Comparison of ENCODE assay signal across 10 mouse cellular contexts in the genomic region with DNA sequence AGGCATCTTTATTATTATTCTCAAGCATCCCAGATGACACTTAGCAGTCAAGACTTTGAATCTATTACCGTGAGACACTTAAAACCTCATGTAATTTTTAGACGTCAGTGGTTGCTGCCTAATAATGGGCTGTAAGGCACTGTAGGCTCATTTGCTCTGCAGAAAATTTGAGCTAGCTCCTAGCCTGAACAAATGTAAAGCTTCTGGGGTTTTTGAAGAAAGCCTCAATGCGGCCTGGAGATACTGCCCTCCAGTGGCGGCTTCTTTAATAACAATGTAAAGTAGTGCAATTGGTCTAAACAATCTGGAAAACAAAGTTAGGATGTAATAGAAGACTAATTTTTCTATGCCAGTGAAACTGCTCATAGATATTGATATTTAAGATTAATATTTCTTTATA.
DNase-seq lines count a peak whose midpoint lies in the region; ATAC-seq and TF ChIP-seq lines count a peak whose summit lies in the region.
"Had no signal": no experiment of that assay in that cellular context is flagged by ENCODE, and none has a peak within 500 bp of the region (broad histone marks: within the 10 kb centered on the region; RNA-seq: fewer than 3 reads in every experiment).

No protein-coding gene starts in this region.

- H3K27ac ChIP-seq in hindbrain, embryonic 10.5 days, result no peak overlapping the region
- H3K27ac ChIP-seq in hindbrain, embryonic 13.5 days, result no peak overlapping the region
- H3K27ac ChIP-seq in embryonic facial prominence, embryonic 11.5 days (replicated peaks; ENCODE audit: low read depth, low read length), result no peak overlapping the region
- no peak overlapping the region for H3K27ac ChIP-seq in limb, embryonic 11.5 days (replicated peaks; ENCODE audit: low read depth, low read length)
- H3K27ac ChIP-seq in liver, postnatal 0 days (ENCODE audit: low read depth), result no peak overlapping the region
- H3K27ac ChIP-seq: embryonic facial prominence, embryonic 15.5 days; midbrain, embryonic 12.5 days had no signal

- no peak for TF ChIP-seq CTCF in liver, postnatal 0 days (IDR thresholded peaks at IDR 0.05; ENCODE audit: low read depth)

- no peak overlapping the region for H3K4me3 ChIP-seq in hindbrain, embryonic 10.5 days
- no peak overlapping the region for H3K4me3 ChIP-seq in hindbrain, embryonic 13.5 days
- H3K4me3 ChIP-seq in embryonic facial prominence, embryonic 11.5 days (ENCODE audit: low read depth, low read length), result no peak overlapping the region
- H3K4me3 ChIP-seq in limb, embryonic 11.5 days (ENCODE audit: low read depth, low read length), result no peak overlapping the region
- no peak overlapping the region for H3K4me3 ChIP-seq in liver, postnatal 0 days (ENCODE audit: low read depth, low read length)
- H3K4me3 ChIP-seq: embryonic facial prominence, embryonic 15.5 days; midbrain, embryonic 12.5 days had no signal

- WGBS in hindbrain, embryonic 10.5 days, result 19% methylated on average over 4 of the region's 4 CpGs
- 17% methylated on average over 4 of the region's 4 CpGs for WGBS in hindbrain, embryonic 13.5 days
- 16% methylated on average over 4 of the region's 4 CpGs for WGBS in embryonic facial prominence, embryonic 11.5 days
- 13% methylated on average over 4 of the region's 4 CpGs for WGBS in limb, embryonic 11.5 days
- 17% methylated on average over 4 of the region's 4 CpGs for WGBS in liver, postnatal 0 days (ENCODE audit: insufficient replicate concordance)

- intact Hi-C loops in gastrocnemius, postnatal 36 days (cut with DNase I), result no loop called here

- no peak for TF ChIP-seq EP300 in liver, postnatal 0 days (IDR thresholded peaks at IDR 0.05; ENCODE audit: low read depth)

- ATAC-seq in hindbrain, embryonic 13.5 days (ENCODE audit: low FRiP score), result no peak
- ATAC-seq in embryonic facial prominence, embryonic 11.5 days (replicated peaks; ENCODE audit: insufficient number of reproducible peaks, low FRiP score, low TSS enrichment, low read depth), result no peak
- ATAC-seq in limb, embryonic 11.5 days (ENCODE audit: insufficient number of reproducible peaks, low FRiP score, low TSS enrichment, low read depth), result no peak
- ATAC-seq in liver, postnatal 0 days, result no peak

- no peak overlapping the region for H3K9ac ChIP-seq in hindbrain, embryonic 13.5 days
- no peak overlapping the region for H3K9ac ChIP-seq in embryonic facial prominence, embryonic 11.5 days (replicated peaks; ENCODE audit: low read length)
- no peak overlapping the region for H3K9ac ChIP-seq in limb, embryonic 11.5 days (ENCODE audit: low read length)
- no peak overlapping the region for H3K9ac ChIP-seq in liver, postnatal 0 days (replicated peaks)
- H3K9ac ChIP-seq: embryonic facial prominence, embryonic 15.5 days; midbrain, embryonic 12.5 days had no signal

- H3K36me3 ChIP-seq in hindbrain, embryonic 10.5 days, result no peaks in the 10 kb centered on the region
- no peaks in the 10 kb centered on the region for H3K36me3 ChIP-seq in hindbrain, embryonic 13.5 days
- H3K36me3 ChIP-seq in embryonic facial prominence, embryonic 11.5 days (replicated peaks; ENCODE audit: control insufficient read depth, insufficient read depth, low read depth, low read length), result no peaks in the 10 kb centered on the region
- H3K36me3 ChIP-seq in limb, embryonic 11.5 days (ENCODE audit: control insufficient read depth, insufficient read depth, low read length), result no peaks in the 10 kb centered on the region
- no peaks in the 10 kb centered on the region for H3K36me3 ChIP-seq in liver, postnatal 0 days (replicated peaks; ENCODE audit: insufficient read depth, low read length)
- H3K36me3 ChIP-seq: embryonic facial prominence, embryonic 15.5 days; midbrain, embryonic 12.5 days had no signal

- peak; percentile 18 for DNase-seq in hindbrain, embryonic 10.5 days (ENCODE audit: low spot score)
- peak; percentile 3 for DNase-seq in ES-CJ7 (ENCODE audit: low read depth, low spot score)
- DNase-seq in embryonic facial prominence, embryonic 11.5 days (ENCODE audit: low spot score), result peak; percentile 52
- peak; percentile 25 for DNase-seq in limb, embryonic 11.5 days (ENCODE audit: low spot score)
- DNase-seq in T-cell, adult 2 months (ENCODE audit: low spot score), result no peak
- no peak for DNase-seq in gastrocnemius, postnatal 36 days
- DNase-seq in liver, postnatal 0 days, result no peak

- no peaks in the 10 kb centered on the region for H3K9me3 ChIP-seq in hindbrain, embryonic 10.5 days
- no peaks in the 10 kb centered on the region for H3K9me3 ChIP-seq in hindbrain, embryonic 13.5 days
- no peaks in the 10 kb centered on the region for H3K9me3 ChIP-seq in embryonic facial prominence, embryonic 11.5 days (replicated peaks; ENCODE audit: control insufficient read depth, low read length)
- H3K9me3 ChIP-seq in limb, embryonic 11.5 days (ENCODE audit: control insufficient read depth, low read length), result no peaks in the 10 kb centered on the region
- no peaks in the 10 kb centered on the region for H3K9me3 ChIP-seq in liver, postnatal 0 days (ENCODE audit: low read length)
- H3K9me3 ChIP-seq: embryonic facial prominence, embryonic 15.5 days; midbrain, embryonic 12.5 days had no signal

- no peak overlapping the region for H3K4me2 ChIP-seq in hindbrain, embryonic 13.5 days
- H3K4me2 ChIP-seq in embryonic facial prominence, embryonic 11.5 days (ENCODE audit: low read depth, low read length), result no peak overlapping the region
- H3K4me2 ChIP-seq in limb, embryonic 11.5 days (ENCODE audit: low read depth, severe bottlenecking), result no peak overlapping the region
- H3K4me2 ChIP-seq in liver, postnatal 0 days (ENCODE audit: low read depth, low read length), result no peak overlapping the region
- H3K4me2 ChIP-seq: embryonic facial prominence, embryonic 15.5 days; midbrain, embryonic 12.5 days had no signal

- H3K27me3 ChIP-seq in hindbrain, embryonic 10.5 days (ENCODE audit: insufficient read depth, poor library complexity, severe bottlenecking), result no peaks in the 10 kb centered on the region
- H3K27me3 ChIP-seq in hindbrain, embryonic 13.5 days, result no peaks in the 10 kb centered on the region
- H3K27me3 ChIP-seq in embryonic facial prominence, embryonic 11.5 days (ENCODE audit: control insufficient read depth, insufficient read depth, low read length), result no peaks in the 10 kb centered on the region
- H3K27me3 ChIP-seq in limb, embryonic 11.5 days (ENCODE audit: control insufficient read depth, insufficient read depth, low read length), result no peaks in the 10 kb centered on the region
- no peaks in the 10 kb centered on the region for H3K27me3 ChIP-seq in liver, postnatal 0 days (ENCODE audit: insufficient read depth, low read length)
- H3K27me3 ChIP-seq: embryonic facial prominence, embryonic 15.5 days; midbrain, embryonic 12.5 days had no signal

- no peaks in the 10 kb centered on the region for H3K4me1 ChIP-seq in hindbrain, embryonic 10.5 days (replicated peaks)
- H3K4me1 ChIP-seq in hindbrain, embryonic 13.5 days (replicated peaks), result no peaks in the 10 kb centered on the region
- no peaks in the 10 kb centered on the region for H3K4me1 ChIP-seq in embryonic facial prominence, embryonic 11.5 days (ENCODE audit: control insufficient read depth, insufficient read depth, low read length)
- H3K4me1 ChIP-seq in limb, embryonic 11.5 days (ENCODE audit: control insufficient read depth, insufficient read depth, low read length), result no peaks in the 10 kb centered on the region
- H3K4me1 ChIP-seq in liver, postnatal 0 days (ENCODE audit: insufficient read depth), result no peaks in the 10 kb centered on the region
- H3K4me1 ChIP-seq: embryonic facial prominence, embryonic 15.5 days; midbrain, embryonic 12.5 days had no signal

Comparison
In these comparisons a context has a peak if more than half of its experiments do, and no peak if none do; other contexts are left out.
1. DNase-seq: peak in hindbrain, embryonic 10.5 days (single experiment), ES-CJ7 (single experiment), embryonic facial prominence, embryonic 11.5 days (single experiment) and limb, embryonic 11.5 days (single experiment); none in T-cell, adult 2 months (single experiment), gastrocnemius, postnatal 36 days (0 of 2) and liver, postnatal 0 days (single experiment).